Mouse (Mus musculus): ENCODE measurements at regions not wholly inside any gene's neighbourhood (a gene's known extent, or its start where the extent isn't known, plus 50 kb on each side); places are given as distances from the start of the nearest gene placed in this dataset.

- DNase-seq (ENCODE audit: low spot score in 2 of 2), result no peak
Measured at GRCm38 (mm10) chr13:102232291-102232936, 460.9 kb upstream of the Cd180 start.

GRCm38 (mm10) chr13:102250884-102251283, 442.5 kb upstream of the Cd180 start:
- no peak for DNase-seq (ENCODE audit: low spot score in 2 of 2)

GRCm38 (mm10) chr13:102251709-102252108, 441.6 kb upstream of the Cd180 start:
- DNase-seq (ENCODE audit: low spot score in 2 of 2), result no peak

GRCm38 (mm10) chr13:102255401-102256371, 437.7 kb upstream of the Cd180 start:
- no peak for DNase-seq (ENCODE audit: low spot score in 2 of 2)

- DNase-seq (ENCODE audit: low spot score in 2 of 2), result no peak
Measured at GRCm38 (mm10) chr13:102258207-102258606, 435.2 kb upstream of the Cd180 start.

GRCm38 (mm10) chr13:102273818-102274217, 419.5 kb upstream of the Cd180 start:
- DNase-seq (ENCODE audit: low spot score in 2 of 2), result no peak

GRCm38 (mm10) chr13:102275296-102275695, 418.1 kb upstream of the Cd180 start:
- DNase-seq (ENCODE audit: low spot score in 2 of 2), result no peak

- DNase-seq (ENCODE audit: low spot score in 2 of 2), result no peak
Measured at GRCm38 (mm10) chr13:102276885-102277284, 416.5 kb upstream of the Cd180 start.

- no peak for DNase-seq (ENCODE audit: low spot score in 2 of 2)
Measured at GRCm38 (mm10) chr13:102280198-102280597, 413.2 kb upstream of the Cd180 start.

- no peak for DNase-seq (ENCODE audit: low spot score in 2 of 2)
Measured at GRCm38 (mm10) chr13:102294451-102294850, 398.9 kb upstream of the Cd180 start.

GRCm38 (mm10) chr13:102295079-102295478, 398.3 kb upstream of the Cd180 start:
- no peak for DNase-seq (ENCODE audit: low spot score in 2 of 2)

GRCm38 (mm10) chr13:102307983-102308382, 385.4 kb upstream of the Cd180 start:
- no peak for DNase-seq (ENCODE audit: low spot score in 2 of 2)

- DNase-seq (ENCODE audit: low spot score in 2 of 2), result no peak
Measured at GRCm38 (mm10) chr13:102312096-102312495, 381.3 kb upstream of the Cd180 start.

GRCm38 (mm10) chr13:102315921-102316692, 377.3 kb upstream of the Cd180 start:
- DNase-seq (ENCODE audit: low spot score in 2 of 2), result no peak

- DNase-seq (ENCODE audit: low spot score in 2 of 2), result no peak
Measured at GRCm38 (mm10) chr13:102318891-102319404, 374.4 kb upstream of the Cd180 start.

- DNase-seq (ENCODE audit: low spot score in 2 of 2), result no peak
Measured at GRCm38 (mm10) chr13:102319453-102319852, 373.9 kb upstream of the Cd180 start.

GRCm38 (mm10) chr13:102323876-102324275, 369.5 kb upstream of the Cd180 start:
- DNase-seq (ENCODE audit: low spot score in 2 of 2), result peak in 1 of 2 experiments; percentile 39

GRCm38 (mm10) chr13:102326003-102326402, 367.4 kb upstream of the Cd180 start:
- DNase-seq (ENCODE audit: low spot score in 2 of 2), result no peak

GRCm38 (mm10) chr13:102326544-102326943, 366.8 kb upstream of the Cd180 start:
- no peak for DNase-seq (ENCODE audit: low spot score in 2 of 2)

GRCm38 (mm10) chr13:102333667-102334066, 359.7 kb upstream of the Cd180 start:
- DNase-seq (ENCODE audit: low spot score in 2 of 2), result no peak

- DNase-seq (ENCODE audit: low spot score in 2 of 2), result peak; percentile 19 to 44
Measured at GRCm38 (mm10) chr13:102334131-102334534, 359.2 kb upstream of the Cd180 start.

Data from left cerebral cortex, adult 18-20 months (tissue).